Mouse (Mus musculus): ENCODE data around the gene Reg4.

DNA sequence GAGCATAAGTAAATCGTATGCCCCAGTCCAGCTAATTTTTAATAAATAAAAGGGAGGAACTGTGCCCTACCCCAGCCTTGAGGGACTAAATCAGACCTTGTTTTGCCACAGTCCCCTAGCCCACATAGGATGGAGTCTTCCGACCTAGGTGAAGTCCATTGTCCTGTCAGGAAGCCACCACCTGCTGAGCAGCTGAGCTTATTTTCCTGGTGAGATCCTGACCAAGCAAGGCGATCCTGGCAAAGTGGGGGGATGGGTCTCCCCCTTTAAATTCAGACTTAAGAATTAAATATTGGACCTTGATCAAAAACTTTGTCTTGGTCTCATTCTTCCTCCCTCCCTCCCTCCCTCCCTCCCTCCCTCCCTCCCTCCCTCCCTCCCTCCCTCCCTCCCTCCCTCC, 5.7 kb upstream of the Reg4 start:
- TF ChIP-seq CTCF (IDR thresholded peaks at IDR 0.05; ENCODE audit: low read depth, low read length) (no peak), POLR2A (IDR thresholded peaks at IDR 0.05; ENCODE audit: extremely low read depth, insufficient read depth, low read length) (no peak)
